Mouse (Mus musculus) limb, embryonic 10.5 days (tissue): Measurements from ENCODE around the gene F2. TPM values are rescaled to one million over a fixed set of nuclear protein-coding genes. Genes with fewer than 3 reads are reported as not detected.
A peak's percentile ranks its signal among the peaks of the same experiment; 100 is the strongest.

Experiments used
- DNase-seq: peaks from one replicate; pipeline ENCODE4 v3.0.0-alpha.2; 2017; ENCODE audit warnings: low spot score
- H3K27ac ChIP-seq: fragments of 300-500 bp; sonication (generic); 2 replicates; pipeline ENCODE4 v1.5.1; 2016; ENCODE audit warnings: mild to moderate bottlenecking
- H3K27me3 ChIP-seq: fragments of 300-500 bp; sonication (generic); 2 replicates; pipeline ENCODE4 v1.6.1; 2016; ENCODE audit warnings: low read depth, mild to moderate bottlenecking; ENCODE audit not compliant: poor library complexity, severe bottlenecking
- H3K36me3 ChIP-seq: fragments of 300-500 bp; sonication (generic); 2 replicates; pipeline ENCODE4 v1.6.1; 2016; ENCODE audit warnings: mild to moderate bottlenecking, moderate library complexity
- H3K4me1 ChIP-seq: fragments of 300-500 bp; sonication (generic); 2 replicates; pipeline ENCODE4 v1.6.1; 2016
- H3K4me3 ChIP-seq: fragments of 300-500 bp; sonication (generic); 2 replicates; pipeline ENCODE4 v1.5.1; 2016; ENCODE audit warnings: mild to moderate bottlenecking, moderate library complexity
- H3K9me3 ChIP-seq: fragments of 300-500 bp; sonication (generic); replicated peaks from 2 replicates; pipeline ENCODE4 v1.6.1; 2016; ENCODE audit warnings: mild to moderate bottlenecking
- WGBS: fragments of 180-500 bp; shearing (Covaris S2); methylation state at CpG from one replicate; pipeline ENCODE4 v1.1.7; 2016; 5-methylcytosine and 5-hydroxymethylcytosine counted together
- polyA plus RNA-seq: library from polyadenylated mRNA; unstranded; fragments of >200 nt; fragmentation: Nextera tagmentation; extraction: Ambion mirVana; gene quantifications from 2 replicates; pipeline ENCODE4 v1.2.1, GENCODE M21; 2016

Gene F2
- polyA plus RNA-seq, 1 experiment from 2014 or later: not detected

DNA sequence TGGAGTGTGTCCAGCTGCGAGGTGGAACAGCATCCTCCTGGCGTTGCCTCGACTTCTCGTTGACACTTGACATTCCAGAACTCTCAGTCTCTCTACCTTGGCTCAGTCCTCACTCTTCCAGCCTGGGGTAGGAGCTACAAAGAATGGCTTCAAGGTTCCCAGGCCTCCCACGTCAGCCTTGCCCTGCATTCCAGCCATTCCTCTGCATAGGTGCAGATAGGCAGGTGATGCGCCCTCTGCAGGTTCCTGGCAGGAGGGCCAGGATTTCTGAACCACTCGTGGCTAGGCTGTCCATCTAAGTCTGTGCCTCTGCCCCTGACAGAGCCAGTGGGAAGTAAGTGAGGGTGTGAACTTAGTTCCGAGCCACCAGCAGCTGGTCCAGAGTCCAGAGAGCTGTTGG is 20.6 kb upstream of the F2 start:
- no peak for DNase-seq
- H3K27ac ChIP-seq: no peak overlapping the region
- H3K4me3 ChIP-seq: no peak overlapping the region
- no peaks in the 10 kb centered on the region for H3K27me3 ChIP-seq
- 71% methylated on average over 8 of the region's 8 CpGs for WGBS
- no peaks in the 10 kb centered on the region for H3K9me3 ChIP-seq
- peaks cover 91% of the 10 kb centered on the region for H3K36me3 ChIP-seq
- no peaks in the 10 kb centered on the region for H3K4me1 ChIP-seq

GRCm38 (mm10) chr2:91655827-91656226 is 19.6 kb upstream of the F2 start:
- Histone ChIP-seq H3K36me3 (peaks cover 83% of the 10 kb centered on the region), H3K9me3 (no peaks in the 10 kb centered on the region), H3K27me3 (no peaks in the 10 kb centered on the region), H3K4me1 (peaks cover 4% of the 10 kb centered on the region), H3K4me3 (no peak overlapping the region), H3K27ac (no peak overlapping the region)
- WGBS: 80% methylated on average over 6 of the region's 6 CpGs
- DNase-seq: no peak

DNA sequence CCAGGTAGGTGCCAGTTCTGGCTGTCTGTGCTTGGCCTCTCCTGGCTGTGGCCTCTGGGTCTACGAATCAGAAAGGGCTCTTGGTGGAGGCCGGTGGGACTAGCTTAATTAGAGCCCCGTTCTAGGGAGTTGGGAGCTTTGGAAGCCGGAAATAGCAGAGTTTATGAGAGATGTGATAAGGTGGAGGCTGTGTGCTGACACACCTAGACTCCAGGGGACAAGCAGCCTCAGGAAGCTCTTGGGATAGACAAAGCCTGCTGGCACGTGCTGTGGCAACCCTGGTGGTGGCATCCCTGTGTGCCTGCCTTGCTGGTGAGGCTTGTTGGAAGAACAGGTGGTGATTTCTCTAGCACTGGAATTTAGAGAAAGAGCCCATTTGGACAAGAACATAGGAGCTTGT is 19.2 kb upstream of the F2 start:
- peaks cover 8% of the 10 kb centered on the region for H3K4me1 ChIP-seq
- H3K27me3 ChIP-seq: no peaks in the 10 kb centered on the region
- H3K4me3 ChIP-seq: no peak overlapping the region
- WGBS: 90% methylated on average over 5 of the region's 5 CpGs
- no peak overlapping the region for H3K27ac ChIP-seq
- no peak for DNase-seq
- peaks cover 82% of the 10 kb centered on the region for H3K36me3 ChIP-seq
- H3K9me3 ChIP-seq: no peaks in the 10 kb centered on the region

GRCm38 (mm10) chr2:91652863-91653262 is 16.6 kb upstream of the F2 start:
- peaks cover 18% of the 10 kb centered on the region for H3K4me1 ChIP-seq
- H3K9me3 ChIP-seq: no peaks in the 10 kb centered on the region

DNA sequence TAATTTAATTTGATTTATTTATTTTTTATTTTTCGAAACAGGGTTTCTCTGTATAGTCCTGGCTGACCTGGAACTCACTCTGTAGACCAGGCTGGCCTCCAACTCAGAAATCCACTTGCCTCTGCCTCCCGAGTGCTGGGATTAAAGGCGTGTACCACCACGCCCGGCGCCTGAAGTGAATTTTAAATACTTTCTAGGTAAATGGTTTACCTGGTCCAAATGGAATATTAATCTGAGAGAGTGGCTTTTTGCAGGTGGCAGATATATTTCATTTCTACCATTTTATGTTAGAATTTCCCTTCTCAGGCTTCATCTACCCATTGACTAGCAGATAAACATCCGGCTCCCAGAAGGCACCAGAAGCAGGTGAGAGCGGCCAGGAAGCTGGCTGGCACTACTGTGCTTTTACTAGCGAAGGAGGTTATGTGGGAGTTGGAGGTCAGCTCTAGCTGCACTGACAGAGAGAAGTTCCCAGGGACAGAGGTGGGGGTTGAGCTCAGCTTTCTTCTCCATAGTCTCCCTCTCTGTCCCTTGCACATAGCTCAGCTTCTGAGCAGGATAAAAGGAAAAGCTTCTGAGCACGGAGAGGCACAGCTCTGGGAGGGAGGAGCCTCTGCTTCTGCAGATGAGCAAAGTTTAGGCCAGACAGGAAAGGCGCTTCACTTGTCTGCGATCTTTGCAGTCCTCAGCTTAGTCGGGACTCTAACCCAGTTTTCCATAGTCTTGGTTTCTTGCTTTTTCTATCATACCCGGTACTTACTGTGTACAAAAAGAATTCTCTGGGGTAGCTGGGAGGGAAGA is 15.4 kb upstream of the F2 start:
- WGBS: 89% methylated on average over 14 of the region's 14 CpGs
- DNase-seq: no peak
- Histone ChIP-seq H3K27me3 (no peaks in the 10 kb centered on the region), H3K9me3 (no peaks in the 10 kb centered on the region), H3K27ac (no peak overlapping the region), H3K36me3 (peaks cover 63% of the 10 kb centered on the region), H3K4me3 (no peak overlapping the region), H3K4me1 (peaks cover 18% of the 10 kb centered on the region)

More at GRCm38 (mm10) chr2:91652863-91653262, 16.6 kb upstream of the F2 start:
- H3K36me3 ChIP-seq: peaks cover 63% of the 10 kb centered on the region
- H3K27me3 ChIP-seq: no peaks in the 10 kb centered on the region
- no peak overlapping the region for H3K4me3 ChIP-seq
- DNase-seq: no peak
- no peak overlapping the region for H3K27ac ChIP-seq
- WGBS: 72% methylated on average over 6 of the region's 6 CpGs

- WGBS: 17% methylated on average over 16 of the region's 16 CpGs
- H3K4me1 ChIP-seq: peaks cover 18% of the 10 kb centered on the region
- peak overlapping the region; percentile 94 for H3K27ac ChIP-seq
- DNase-seq: no peak
- no peaks in the 10 kb centered on the region for H3K27me3 ChIP-seq
- peaks cover 63% of the 10 kb centered on the region for H3K36me3 ChIP-seq
- H3K4me3 ChIP-seq: peak overlapping the region; percentile 98
- no peaks in the 10 kb centered on the region for H3K9me3 ChIP-seq
Measured at GRCm38 (mm10) chr2:91650360-91650995, 14.3 kb upstream of the F2 start.

DNA sequence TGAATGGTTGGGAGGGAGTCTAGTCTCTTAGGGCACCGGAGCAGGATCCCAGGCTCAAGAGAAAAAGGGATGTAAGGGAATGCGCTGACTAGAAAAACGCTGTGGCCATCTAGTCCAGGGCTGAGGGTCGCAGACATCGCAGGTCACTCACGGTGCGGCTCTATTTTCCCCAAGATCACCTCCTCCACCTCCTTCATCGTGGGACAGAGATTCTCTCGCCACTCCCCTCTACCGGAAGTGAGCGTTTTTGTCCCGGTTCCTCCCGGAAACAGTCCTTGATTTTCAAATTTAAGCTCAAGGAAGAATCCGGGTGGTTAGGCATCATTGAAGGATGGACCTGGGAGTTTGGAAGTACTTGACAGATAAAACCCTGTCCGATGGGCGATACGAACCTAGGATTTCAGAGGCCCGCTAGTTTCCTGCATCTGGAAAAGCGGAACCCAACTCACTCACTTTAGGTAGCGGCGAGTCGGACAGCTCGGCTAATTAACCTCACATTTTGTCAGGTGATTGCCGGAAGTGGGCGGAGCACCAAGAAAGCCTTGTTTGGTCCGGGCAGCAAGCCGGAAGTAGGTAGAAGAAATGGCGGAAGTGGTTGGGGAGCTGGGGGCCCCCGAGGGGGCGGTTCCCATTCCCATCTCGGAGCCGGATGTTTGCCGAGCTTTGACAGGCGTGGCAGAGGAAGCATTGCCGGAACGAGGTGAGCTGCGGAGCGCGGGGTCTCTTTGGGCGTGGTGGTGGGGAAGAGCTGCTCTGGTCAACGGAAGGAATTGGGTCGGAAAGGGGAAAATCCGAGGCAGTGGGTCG is 13.5 kb upstream of the F2 start, which contains the start of the genes Zfp408 and Arhgap1:
Gene Zfp408 (minus strand): TSS at position 239 of the 807 bp plus-strand sequence.
Gene Arhgap1 (plus strand): TSS at position 308 of the 807 bp plus-strand sequence.
- H3K4me1 ChIP-seq: peaks cover 18% of the 10 kb centered on the region
- H3K27me3 ChIP-seq: no peaks in the 10 kb centered on the region
- H3K36me3 ChIP-seq: peaks cover 63% of the 10 kb centered on the region
- DNase-seq: peak; percentile 99
- H3K27ac ChIP-seq: peak within 1 kb of the TSS; percentile 94
- no peaks in the 10 kb centered on the region for H3K9me3 ChIP-seq
- H3K4me3 ChIP-seq: peak within 1 kb of the TSS; percentile 98
- WGBS: under 1% methylated on average over 44 of the region's 44 CpGs

DNA sequence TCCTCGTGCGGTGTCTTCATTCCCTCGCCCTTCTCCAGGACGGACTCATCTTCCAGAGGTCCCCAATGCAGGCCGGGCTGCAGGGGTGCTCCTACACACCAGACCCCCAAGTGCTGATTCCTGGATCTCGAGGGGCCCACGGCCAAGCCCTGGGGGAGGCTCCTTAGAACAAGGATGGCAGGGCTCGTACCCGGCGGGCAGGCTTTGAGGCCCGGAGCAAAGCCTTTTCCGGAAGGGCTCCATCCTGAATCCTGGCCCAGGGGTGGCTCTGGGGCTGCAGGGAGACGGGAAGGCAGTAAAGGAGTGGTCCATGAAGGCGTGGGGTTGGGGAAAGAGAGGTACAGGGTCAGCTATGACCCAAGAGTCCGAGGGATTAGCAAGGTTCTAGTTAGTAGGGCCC is 12.9 kb upstream of the F2 start:
- Histone ChIP-seq H3K36me3 (peaks cover 63% of the 10 kb centered on the region), H3K9me3 (no peaks in the 10 kb centered on the region), H3K4me1 (peaks cover 18% of the 10 kb centered on the region), H3K27ac (peak overlapping the region; percentile 94), H3K27me3 (no peaks in the 10 kb centered on the region), H3K4me3 (peak overlapping the region; percentile 98)
- 3% methylated on average over 15 of the region's 15 CpGs for WGBS
- DNase-seq: no peak

DNA sequence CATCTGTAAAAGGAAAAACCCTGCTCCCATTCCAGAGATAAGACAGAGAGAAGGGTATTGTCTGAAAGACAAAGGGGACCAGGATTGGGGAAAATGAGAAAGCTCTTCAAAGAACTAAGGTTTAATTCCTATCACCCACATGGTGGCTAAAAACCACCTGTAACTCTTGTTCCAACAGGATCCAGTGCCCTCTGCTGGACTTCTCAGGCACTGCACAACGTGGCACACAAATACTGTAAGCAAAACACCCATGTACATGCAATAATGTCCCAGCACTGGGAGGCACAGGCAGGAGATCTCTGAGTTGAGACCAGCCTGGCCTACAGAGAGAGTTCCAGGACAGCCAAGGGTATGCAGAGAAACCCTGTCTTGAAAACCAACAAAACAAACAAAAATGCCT is 10.5 kb upstream of the F2 start:
- Histone ChIP-seq H3K36me3 (peaks cover 66% of the 10 kb centered on the region), H3K27me3 (no peaks in the 10 kb centered on the region), H3K9me3 (no peaks in the 10 kb centered on the region), H3K4me1 (peaks cover 18% of the 10 kb centered on the region), H3K27ac (no peak overlapping the region), H3K4me3 (no peak overlapping the region)
- WGBS: 19% methylated on average over 1 of the region's 1 CpGs
- DNase-seq: peak; percentile 64

GRCm38 (mm10) chr2:91645811-91646210 is 9.6 kb upstream of the F2 start:
- WGBS: 97% methylated on average over 11 of the region's 11 CpGs
- Histone ChIP-seq H3K9me3 (no peaks in the 10 kb centered on the region), H3K27ac (no peak overlapping the region), H3K4me1 (peaks cover 15% of the 10 kb centered on the region), H3K36me3 (peaks cover 64% of the 10 kb centered on the region), H3K4me3 (no peak overlapping the region), H3K27me3 (no peaks in the 10 kb centered on the region)
- no peak for DNase-seq

- H3K4me3 ChIP-seq: no peak overlapping the region
- H3K4me1 ChIP-seq: peaks cover 10% of the 10 kb centered on the region
- DNase-seq: no peak
- H3K27ac ChIP-seq: no peak overlapping the region
- 95% methylated on average over 15 of the region's 15 CpGs for WGBS
- peaks cover 64% of the 10 kb centered on the region for H3K36me3 ChIP-seq
- no peaks in the 10 kb centered on the region for H3K9me3 ChIP-seq
- no peaks in the 10 kb centered on the region for H3K27me3 ChIP-seq
Measured at GRCm38 (mm10) chr2:91645354-91645753, 9.1 kb upstream of the F2 start.

GRCm38 (mm10) chr2:91644021-91644420 is 7.8 kb upstream of the F2 start:
- Histone ChIP-seq H3K4me1 (peaks cover 7% of the 10 kb centered on the region), H3K27ac (no peak overlapping the region), H3K4me3 (no peak overlapping the region), H3K36me3 (peaks cover 62% of the 10 kb centered on the region), H3K27me3 (no peaks in the 10 kb centered on the region), H3K9me3 (no peaks in the 10 kb centered on the region)
- DNase-seq: no peak
- WGBS: 91% methylated on average over 11 of the region's 11 CpGs
